Mouse (Mus musculus) embryonic facial prominence, embryonic 11.5 days (tissue): ENCODE data around the gene Atp2a1. TPM values are rescaled to one million over a fixed set of nuclear protein-coding genes. Genes with fewer than 3 reads are reported as not detected.

Experiments used
- ATAC-seq: fragments of 200-750 bp; cut with Nextera tagmentation; replicated peaks from 2 replicates; pipeline ENCODE4 v1.8.0; 2017; ENCODE audit warnings: low read depth; ENCODE audit not compliant: insufficient number of reproducible peaks, low FRiP score, low TSS enrichment
- DNase-seq: peaks from one replicate; pipeline ENCODE4 v3.0.0-alpha.2; 2015; ENCODE audit warnings: low spot score
- H3K27ac ChIP-seq: fragments of 300-500 bp; sonication (generic); replicated peaks from 2 replicates; pipeline ENCODE4 v1.5.1; 2014; ENCODE audit warnings: mild to moderate bottlenecking, low read depth, low read length, control low read depth
- H3K27me3 ChIP-seq: fragments of 300-500 bp; sonication (generic); 2 replicates; pipeline ENCODE4 v1.6.1; 2014; ENCODE audit warnings: mild to moderate bottlenecking, low read length, moderate library complexity, mixed read lengths; ENCODE audit not compliant: control insufficient read depth, insufficient read depth
- H3K36me3 ChIP-seq: fragments of 300-500 bp; sonication (generic); replicated peaks from 2 replicates; pipeline ENCODE4 v1.6.1; 2014; ENCODE audit warnings: low read depth, mild to moderate bottlenecking, low read length, moderate library complexity, mixed read lengths; ENCODE audit not compliant: control insufficient read depth, insufficient read depth
- H3K4me1 ChIP-seq: fragments of 300-500 bp; sonication (generic); 2 replicates; pipeline ENCODE4 v1.6.1; 2014; ENCODE audit warnings: low read length, mixed read lengths; ENCODE audit not compliant: control insufficient read depth, insufficient read depth
- H3K4me2 ChIP-seq: fragments of 300-500 bp; sonication (generic); 2 replicates; pipeline ENCODE4 v1.6.1; 2014; ENCODE audit warnings: low read depth, mild to moderate bottlenecking, control low read depth, low read length, moderate library complexity
- H3K4me3 ChIP-seq: fragments of 300-500 bp; sonication (generic); 2 replicates; pipeline ENCODE4 v1.5.1; 2014; ENCODE audit warnings: low read depth, low read length, control low read depth
- H3K9ac ChIP-seq: fragments of 300-500 bp; sonication (generic); replicated peaks from 2 replicates; pipeline ENCODE4 v1.6.1; 2014; ENCODE audit warnings: mild to moderate bottlenecking, control low read depth, low read length
- H3K9me3 ChIP-seq: fragments of 300-500 bp; sonication (generic); replicated peaks from 2 replicates; pipeline ENCODE4 v1.6.1; 2016; ENCODE audit warnings: mild to moderate bottlenecking, low read length, inconsistent platforms, mixed read lengths; ENCODE audit not compliant: control insufficient read depth
- WGBS: fragments of 180-500 bp; shearing (Covaris S2); extraction: QIAGEN DNeasy Blood & Tissue Kit; methylation state at CpG from one replicate; pipeline ENCODE4 v1.1.7; 2014; 5-methylcytosine and 5-hydroxymethylcytosine counted together
- polyA plus RNA-seq: library from polyadenylated mRNA; unstranded; fragments of >200 nt; fragmentation: Nextera tagmentation; extraction: Ambion mirVana; gene quantifications from 2 replicates; pipeline ENCODE4 v1.2.1, GENCODE M21; 2014

Atp2a1 gene
- polyA plus RNA-seq, 1 experiment from 2014 or later = 6.6 TPM

DNA sequence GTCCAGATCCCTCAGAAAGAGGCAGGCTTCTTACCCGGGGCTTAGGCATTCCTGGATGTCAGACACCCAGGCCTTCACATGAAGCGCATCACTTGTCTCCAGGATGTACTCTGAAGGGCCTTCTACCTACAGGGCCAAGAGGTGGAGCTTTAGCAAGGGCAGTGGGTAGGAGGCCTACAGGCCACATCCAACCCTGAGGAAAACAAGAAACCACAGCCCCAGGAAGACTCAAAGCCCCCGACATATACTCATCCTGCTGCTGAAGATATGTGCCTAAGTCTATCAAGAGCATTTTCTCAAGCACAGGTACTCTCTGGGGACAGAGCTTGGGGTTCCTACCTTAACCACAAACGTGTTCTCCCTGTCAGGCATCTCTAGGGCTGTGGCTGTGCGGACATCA, 8.5 kb upstream of the Atp2a1 start:
- no peak for ATAC-seq
- Histone ChIP-seq H3K27ac (no peak overlapping the region), H3K27me3 (no peaks in the 10 kb centered on the region), H3K9me3 (no peaks in the 10 kb centered on the region), H3K4me1 (no peaks in the 10 kb centered on the region), H3K4me2 (no peak overlapping the region), H3K9ac (no peak overlapping the region), H3K36me3 (peaks cover 3% of the 10 kb centered on the region; the same call in 1 of the 2 replicates), H3K4me3 (no peak overlapping the region)
- no peak for DNase-seq
- WGBS = 86% methylated on average over 5 of the region's 5 CpGs

DNA sequence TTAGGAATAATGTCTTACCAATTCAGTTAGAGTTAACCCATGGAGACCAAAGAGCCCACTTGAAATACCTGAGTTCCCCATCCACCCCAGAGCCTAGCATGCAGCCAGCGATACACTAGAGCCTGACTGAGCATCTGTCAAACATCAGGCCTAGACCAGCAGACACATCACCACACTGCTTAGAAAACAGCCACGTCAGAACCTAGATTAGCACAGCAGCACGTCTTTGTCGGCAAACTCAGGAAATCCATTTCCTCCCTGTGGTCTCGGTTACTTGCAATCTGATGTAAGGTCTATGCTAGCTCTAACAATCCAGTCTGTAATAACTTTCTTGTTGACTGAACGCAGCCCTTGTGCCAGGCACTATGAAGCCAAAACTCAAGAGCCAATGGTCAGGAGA, 7.2 kb upstream of the Atp2a1 start:
- 93% methylated on average over 6 of the region's 6 CpGs for WGBS
- H3K36me3 ChIP-seq = peaks cover 3% of the 10 kb centered on the region; the same call in 1 of the 2 replicates
- H3K4me3 ChIP-seq = no peak overlapping the region
- DNase-seq (no peak), ATAC-seq (no peak)
- H3K27me3 ChIP-seq = no peaks in the 10 kb centered on the region
- H3K4me2 ChIP-seq = no peak overlapping the region
- no peaks in the 10 kb centered on the region for H3K9me3 ChIP-seq
- H3K9ac ChIP-seq = no peak overlapping the region
- H3K27ac ChIP-seq = no peak overlapping the region
- H3K4me1 ChIP-seq = no peaks in the 10 kb centered on the region

- no peak overlapping the region for H3K4me3 ChIP-seq
- no peak overlapping the region for H3K27ac ChIP-seq
- no peak overlapping the region for H3K9ac ChIP-seq
- DNase-seq (no peak), ATAC-seq (no peak)
- H3K36me3 ChIP-seq = peaks cover 3% of the 10 kb centered on the region; the same call in 1 of the 2 replicates
- 91% methylated on average over 17 of the region's 18 CpGs for WGBS
- H3K27me3 ChIP-seq = no peaks in the 10 kb centered on the region
- H3K4me2 ChIP-seq = no peak overlapping the region
- H3K4me1 ChIP-seq = no peaks in the 10 kb centered on the region; the same call in 1 of the 2 replicates
- H3K9me3 ChIP-seq = no peaks in the 10 kb centered on the region
Observed at GRCm38 (mm10) chr7:126467834-126468627, 5.1 kb upstream of the Atp2a1 start.

DNA sequence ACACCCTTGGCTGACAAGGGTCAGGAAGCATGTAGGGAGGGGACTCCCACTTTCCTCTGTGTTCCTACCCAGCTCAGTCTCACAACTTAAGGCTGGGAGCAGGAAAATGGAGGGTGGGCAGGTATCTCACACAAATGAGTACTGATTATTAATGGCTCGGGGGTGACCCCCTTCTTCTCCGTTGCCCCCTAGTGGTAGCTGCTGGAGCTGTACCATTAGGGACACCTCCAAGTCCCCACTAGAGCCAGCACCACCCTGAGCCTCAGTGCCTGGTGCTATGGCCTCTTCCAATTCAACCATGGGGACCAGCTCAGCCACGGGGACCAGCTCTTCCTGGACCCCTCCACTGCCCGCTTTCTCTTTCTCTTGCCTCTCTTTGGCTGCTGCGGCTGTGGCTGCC, 4.4 kb upstream of the Atp2a1 start:
- DNase-seq (peak; percentile 44), ATAC-seq (no peak)
- no peaks in the 10 kb centered on the region; the same call in 1 of the 2 replicates for H3K4me1 ChIP-seq
- no peaks in the 10 kb centered on the region for H3K9me3 ChIP-seq
- H3K4me2 ChIP-seq = no peak overlapping the region
- no peaks in the 10 kb centered on the region for H3K27me3 ChIP-seq
- no peak overlapping the region for H3K4me3 ChIP-seq
- peaks cover 3% of the 10 kb centered on the region; the same call in 1 of the 2 replicates for H3K36me3 ChIP-seq
- WGBS = 65% methylated on average over 5 of the region's 5 CpGs
- H3K9ac ChIP-seq = no peak overlapping the region
- no peak overlapping the region for H3K27ac ChIP-seq

GRCm38 (mm10) chr7:126466707-126467106, 3.8 kb upstream of the Atp2a1 start:
- Histone ChIP-seq H3K4me2 (no peak overlapping the region), H3K9me3 (no peaks in the 10 kb centered on the region), H3K4me3 (no peak overlapping the region), H3K4me1 (no peaks in the 10 kb centered on the region; the same call in 1 of the 2 replicates), H3K27me3 (no peaks in the 10 kb centered on the region), H3K36me3 (peaks cover 3% of the 10 kb centered on the region; the same call in 1 of the 2 replicates), H3K9ac (no peak overlapping the region), H3K27ac (no peak overlapping the region)
- ATAC-seq (no peak), DNase-seq (no peak)
- WGBS = 93% methylated on average over 5 of the region's 5 CpGs

DNA sequence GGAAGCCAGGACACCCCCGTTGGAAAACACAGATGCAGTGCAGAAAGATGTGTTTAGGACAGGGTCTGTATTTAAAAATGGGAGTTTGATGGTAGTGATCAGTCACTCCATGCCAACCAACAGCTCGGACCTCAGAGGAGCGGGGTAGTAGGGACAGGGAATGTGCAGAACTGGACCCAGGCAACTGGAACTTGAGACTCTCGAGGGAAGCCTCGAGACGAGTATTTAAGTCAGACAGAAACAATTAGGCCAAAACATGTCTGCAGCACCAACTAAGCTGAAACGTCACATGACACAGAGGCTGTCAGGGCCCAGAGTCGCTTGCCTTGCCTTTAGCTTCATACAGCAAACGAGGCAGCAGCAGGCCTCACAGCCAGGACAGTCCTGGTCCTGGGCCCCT, 3.2 kb upstream of the Atp2a1 start:
- H3K27me3 ChIP-seq = no peaks in the 10 kb centered on the region
- H3K4me2 ChIP-seq = no peak overlapping the region
- 0 out of 2 replicates have a peak overlapping the region, but pooled peaks have one; percentile 9 for H3K9ac ChIP-seq
- WGBS = 55% methylated on average over 9 of the region's 9 CpGs
- peaks cover 3% of the 10 kb centered on the region; the same call in 1 of the 2 replicates for H3K36me3 ChIP-seq
- H3K4me1 ChIP-seq = no peaks in the 10 kb centered on the region; the same call in 1 of the 2 replicates
- no peak overlapping the region for H3K4me3 ChIP-seq
- ATAC-seq = no peak
- no peak overlapping the region for H3K27ac ChIP-seq
- no peaks in the 10 kb centered on the region for H3K9me3 ChIP-seq
- DNase-seq = no peak

DNA sequence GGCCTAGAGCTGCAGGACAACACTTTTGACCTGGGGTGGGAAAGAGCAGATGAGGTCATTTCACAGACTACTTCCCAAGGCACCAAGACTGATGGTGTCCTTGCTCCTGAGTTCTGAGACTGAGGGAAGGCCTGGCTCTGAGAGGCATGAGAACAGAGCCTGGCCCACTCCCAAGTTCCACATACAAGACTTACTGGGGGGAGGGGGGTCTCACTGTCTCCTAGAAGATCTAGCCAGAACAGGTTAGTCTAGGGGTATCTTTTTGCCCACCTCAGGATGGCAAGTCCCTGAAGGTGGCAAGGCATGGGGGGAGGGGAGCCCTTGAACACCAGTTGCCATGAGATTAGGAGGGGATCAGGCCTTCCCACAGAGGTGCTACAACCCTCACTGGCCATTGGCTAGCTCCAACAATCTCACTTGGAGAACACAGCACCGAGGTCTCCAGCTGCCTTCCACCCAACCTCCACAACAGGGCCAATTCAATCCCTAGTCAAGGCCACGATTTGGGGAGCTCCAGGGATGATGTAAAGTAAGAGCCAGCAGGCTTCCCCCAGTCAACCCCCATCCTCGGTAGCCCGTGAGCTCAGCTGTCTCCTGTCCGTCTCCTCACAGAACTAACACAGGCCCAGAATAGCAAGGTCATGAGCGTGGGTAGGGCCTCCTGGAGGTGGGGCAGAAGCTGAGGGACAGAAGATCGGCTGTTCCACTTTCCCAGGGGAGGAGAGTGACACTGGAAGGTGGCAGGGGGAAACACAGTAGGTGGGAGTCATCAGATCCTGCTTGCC, 2.5 kb upstream of the Atp2a1 start:
- no peak for DNase-seq
- 53% methylated on average over 7 of the region's 7 CpGs for WGBS
- Histone ChIP-seq H3K9me3 (no peaks in the 10 kb centered on the region), H3K27ac (no peak overlapping the region), H3K4me3 (no peak overlapping the region), H3K27me3 (no peaks in the 10 kb centered on the region), H3K36me3 (peaks cover 3% of the 10 kb centered on the region; the same call in 1 of the 2 replicates), H3K9ac (no peak overlapping the region), H3K4me2 (no peak overlapping the region), H3K4me1 (no peaks in the 10 kb centered on the region; the same call in 1 of the 2 replicates)
- ATAC-seq = no peak

- no peak overlapping the region for H3K9ac ChIP-seq
- no peak overlapping the region for H3K4me3 ChIP-seq
- H3K36me3 ChIP-seq = peaks cover 3% of the 10 kb centered on the region; the same call in 1 of the 2 replicates
- no peaks in the 10 kb centered on the region for H3K9me3 ChIP-seq
- DNase-seq (no peak), ATAC-seq (no peak)
- no peaks in the 10 kb centered on the region; the same call in 1 of the 2 replicates for H3K4me1 ChIP-seq
- 44% methylated on average over 5 of the region's 5 CpGs for WGBS
- H3K27ac ChIP-seq = no peak overlapping the region
- no peak overlapping the region for H3K4me2 ChIP-seq
- no peaks in the 10 kb centered on the region for H3K27me3 ChIP-seq
Observed at GRCm38 (mm10) chr7:126464836-126465235, 1.9 kb upstream of the Atp2a1 start.
